Mouse (Mus musculus) limb, embryonic 13.5 days (tissue): Measurements from ENCODE around the gene Insig1. TPM values are rescaled to one million over a fixed set of nuclear protein-coding genes. Genes with fewer than 3 reads are reported as not detected.

Experiments
- ATAC-seq: fragments of 200-750 bp; cut with Nextera tagmentation; 2 replicates; pipeline ENCODE4 v1.8.0; 2017; ENCODE audit warnings: low read depth, moderate number of reproducible peaks, moderate TSS enrichment; ENCODE audit not compliant: low FRiP score
- H3K27ac ChIP-seq: fragments of 300-500 bp; sonication (generic); 2 replicates; pipeline ENCODE4 v1.5.1; 2015; ENCODE audit warnings: inconsistent platforms, mild to moderate bottlenecking, moderate library complexity
- H3K27me3 ChIP-seq: fragments of 300-500 bp; sonication (generic); 2 replicates; pipeline ENCODE4 v1.6.1; 2015; ENCODE audit warnings: mild to moderate bottlenecking, inconsistent platforms
- H3K36me3 ChIP-seq: fragments of 300-500 bp; sonication (generic); 2 replicates; pipeline ENCODE4 v1.6.1; 2015; ENCODE audit warnings: inconsistent platforms, mild to moderate bottlenecking, moderate library complexity
- H3K4me1 ChIP-seq: fragments of 300-500 bp; sonication (generic); 2 replicates; pipeline ENCODE4 v1.6.1; 2015; ENCODE audit warnings: inconsistent platforms
- H3K4me2 ChIP-seq: fragments of 300-500 bp; sonication (generic); replicated peaks from 2 replicates; pipeline ENCODE4 v1.6.1; 2015; ENCODE audit warnings: inconsistent platforms, mild to moderate bottlenecking, moderate library complexity
- H3K4me3 ChIP-seq: fragments of 300-500 bp; sonication (generic); 2 replicates; pipeline ENCODE4 v1.5.1; 2015; ENCODE audit warnings: moderate library complexity, mild to moderate bottlenecking, inconsistent platforms
- H3K9ac ChIP-seq: fragments of 300-500 bp; sonication (generic); 2 replicates; pipeline ENCODE4 v1.6.1; 2015; ENCODE audit warnings: mild to moderate bottlenecking, inconsistent platforms
- H3K9me3 ChIP-seq: fragments of 300-500 bp; sonication (generic); 2 replicates; pipeline ENCODE4 v1.6.1; 2016; ENCODE audit warnings: inconsistent platforms
- WGBS: fragments of 180-500 bp; shearing (Covaris S2); methylation state at CpG from one replicate; pipeline ENCODE4 v1.1.7; 2015; 5-methylcytosine and 5-hydroxymethylcytosine counted together
- polyA plus RNA-seq: library from polyadenylated mRNA; unstranded; fragments of >200 nt; fragmentation: Nextera tagmentation; extraction: Ambion mirVana; gene quantifications from 2 replicates; pipeline ENCODE4 v1.2.1, GENCODE M21; 2015

The Insig1 gene
- polyA plus RNA-seq, 1 experiment from 2014 or later, result 52.6 TPM

DNA sequence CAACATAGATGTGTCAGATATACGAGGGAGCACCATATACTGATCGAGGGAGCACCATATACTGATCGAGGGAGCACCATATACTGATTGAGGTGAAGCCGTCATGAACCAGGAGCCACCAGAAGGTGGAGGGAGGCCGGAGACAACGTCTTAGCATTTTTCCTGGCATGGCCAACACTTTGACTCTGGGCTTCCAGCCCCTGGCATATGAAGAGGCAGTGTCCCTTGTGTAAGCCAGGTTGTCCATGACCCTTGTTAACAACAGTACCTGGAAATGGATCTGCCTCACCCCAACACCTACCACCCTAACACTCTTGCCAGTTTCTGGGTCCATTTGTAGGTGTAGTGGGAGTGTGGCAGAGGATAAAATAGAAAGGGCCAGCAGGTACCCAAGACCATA lies 23.7 kb downstream of the Insig1 start:
- no peaks in the 10 kb centered on the region for H3K27me3 ChIP-seq
- ATAC-seq, result no peak
- no peaks in the 10 kb centered on the region for H3K9me3 ChIP-seq
- H3K27ac ChIP-seq, result no peak overlapping the region
- no peak overlapping the region for H3K4me2 ChIP-seq
- 66% methylated on average over 6 of the region's 6 CpGs for WGBS
- H3K36me3 ChIP-seq, result no peaks in the 10 kb centered on the region
- no peaks in the 10 kb centered on the region for H3K4me1 ChIP-seq
- H3K4me3 ChIP-seq, result no peak overlapping the region
- no peak overlapping the region for H3K9ac ChIP-seq

DNA sequence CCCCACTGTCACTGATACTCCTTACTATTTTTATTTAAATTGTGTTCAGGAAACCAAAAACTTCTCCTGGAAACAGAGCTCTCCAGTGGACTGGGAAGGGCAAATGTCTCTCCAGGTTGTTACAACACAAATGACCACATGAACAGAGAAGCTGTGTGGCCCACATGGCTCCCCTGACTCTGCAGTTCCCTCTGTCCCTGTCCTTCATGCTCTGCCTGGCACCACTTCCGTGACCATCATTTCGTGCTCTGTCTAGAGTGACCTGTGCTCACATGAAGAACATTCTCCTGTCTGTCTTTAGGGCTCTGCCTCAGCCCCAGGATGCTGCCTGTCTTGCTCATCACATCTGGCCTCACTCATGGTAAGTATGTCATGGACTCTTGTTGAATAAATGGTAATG lies 24.5 kb downstream of the Insig1 start:
- H3K9me3 ChIP-seq, result no peaks in the 10 kb centered on the region
- no peak overlapping the region for H3K4me2 ChIP-seq
- no peak overlapping the region for H3K4me3 ChIP-seq
- H3K4me1 ChIP-seq, result no peaks in the 10 kb centered on the region
- 80% methylated on average over 2 of the region's 2 CpGs for WGBS
- H3K36me3 ChIP-seq, result no peaks in the 10 kb centered on the region
- no peaks in the 10 kb centered on the region for H3K27me3 ChIP-seq
- no peak for ATAC-seq
- no peak overlapping the region for H3K27ac ChIP-seq
- no peak overlapping the region for H3K9ac ChIP-seq

DNA sequence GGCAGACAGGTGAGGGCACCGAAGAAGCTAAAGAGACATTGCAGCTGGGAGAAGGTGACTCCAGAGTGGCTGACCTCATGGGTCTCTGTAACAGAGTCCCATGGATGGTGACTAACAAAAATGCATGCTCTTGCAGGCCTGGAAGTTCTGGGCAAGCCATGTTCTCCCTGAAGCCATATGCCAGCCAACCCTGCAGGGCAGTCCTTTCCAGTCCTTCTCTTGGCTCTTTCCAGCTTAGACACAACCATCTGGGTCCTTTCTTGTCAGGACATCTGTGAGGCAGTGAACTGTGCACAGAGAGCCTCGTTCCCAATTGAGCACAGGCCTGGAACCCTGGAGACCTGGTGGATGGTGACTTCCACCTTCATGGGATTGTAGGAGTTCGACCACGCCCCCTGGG lies 35.8 kb downstream of the Insig1 start:
- H3K4me1 ChIP-seq, result 0 out of 2 replicates have a peak, but pooled peaks cover 6% of the 10 kb centered on the region
- no peak overlapping the region for H3K27ac ChIP-seq
- no peak overlapping the region for H3K4me2 ChIP-seq
- no peaks in the 10 kb centered on the region for H3K9me3 ChIP-seq
- no peak for ATAC-seq
- no peaks in the 10 kb centered on the region for H3K27me3 ChIP-seq
- H3K36me3 ChIP-seq, result no peaks in the 10 kb centered on the region
- no peak overlapping the region for H3K9ac ChIP-seq
- no peak overlapping the region for H3K4me3 ChIP-seq
- 72% methylated on average over 4 of the region's 4 CpGs for WGBS

DNA sequence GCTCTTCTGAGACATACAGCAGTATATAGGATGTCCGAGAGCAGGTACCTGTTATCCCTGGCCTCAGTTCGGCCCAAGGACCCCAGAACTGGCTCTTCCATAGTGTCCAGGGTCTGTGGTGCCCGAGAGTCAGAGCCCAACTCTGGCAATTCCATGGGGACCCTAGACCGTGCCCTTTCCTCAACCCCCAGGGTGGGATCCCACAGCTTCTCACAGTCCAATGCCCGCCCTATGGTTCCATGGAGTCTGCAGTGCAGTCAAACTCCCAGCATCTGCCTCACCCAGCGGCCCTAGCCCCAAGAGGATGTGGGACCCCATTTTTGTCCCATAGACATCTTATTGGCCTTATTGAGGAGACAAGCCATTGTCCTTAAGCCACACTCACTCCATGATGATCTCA lies 36.8 kb downstream of the Insig1 start:
- WGBS, result 84% methylated on average over 6 of the region's 6 CpGs
- H3K9ac ChIP-seq, result no peak overlapping the region
- H3K4me3 ChIP-seq, result no peak overlapping the region
- H3K36me3 ChIP-seq, result no peaks in the 10 kb centered on the region
- no peaks in the 10 kb centered on the region for H3K27me3 ChIP-seq
- H3K9me3 ChIP-seq, result no peaks in the 10 kb centered on the region
- 0 out of 2 replicates have a peak, but pooled peaks cover 6% of the 10 kb centered on the region for H3K4me1 ChIP-seq
- ATAC-seq, result no peak
- H3K4me2 ChIP-seq, result no peak overlapping the region
- no peak overlapping the region for H3K27ac ChIP-seq

DNA sequence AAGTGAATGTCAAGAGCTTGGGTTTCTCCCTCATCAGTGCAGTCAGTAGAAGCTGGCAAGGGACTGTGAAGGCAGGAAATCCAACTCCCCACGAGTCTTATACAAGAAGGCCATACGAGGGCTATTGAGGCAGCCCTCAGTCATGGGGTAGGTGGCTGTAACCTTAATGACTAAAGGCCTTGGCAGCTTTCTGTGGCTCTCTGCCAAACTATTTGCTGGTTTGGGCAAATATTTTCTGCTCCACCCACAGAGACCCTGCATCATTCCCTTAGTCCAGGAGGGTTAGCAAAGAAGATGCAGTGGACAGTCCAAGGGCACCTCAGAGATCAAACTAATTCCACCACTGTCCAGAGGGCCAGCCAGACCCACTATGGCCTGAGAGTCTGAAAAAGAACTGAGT lies 39.7 kb downstream of the Insig1 start:
- Histone ChIP-seq H3K4me2 (no peak overlapping the region), H3K9ac (no peak overlapping the region), H3K27me3 (peaks cover 7% of the 10 kb centered on the region; the same call in 1 of the 2 replicates), H3K27ac (no peak overlapping the region), H3K36me3 (no peaks in the 10 kb centered on the region), H3K4me1 (0 out of 2 replicates have a peak, but pooled peaks cover 6% of the 10 kb centered on the region), H3K4me3 (no peak overlapping the region), H3K9me3 (no peaks in the 10 kb centered on the region)
- WGBS, result 21% methylated on average over 2 of the region's 2 CpGs
- no peak for ATAC-seq

DNA sequence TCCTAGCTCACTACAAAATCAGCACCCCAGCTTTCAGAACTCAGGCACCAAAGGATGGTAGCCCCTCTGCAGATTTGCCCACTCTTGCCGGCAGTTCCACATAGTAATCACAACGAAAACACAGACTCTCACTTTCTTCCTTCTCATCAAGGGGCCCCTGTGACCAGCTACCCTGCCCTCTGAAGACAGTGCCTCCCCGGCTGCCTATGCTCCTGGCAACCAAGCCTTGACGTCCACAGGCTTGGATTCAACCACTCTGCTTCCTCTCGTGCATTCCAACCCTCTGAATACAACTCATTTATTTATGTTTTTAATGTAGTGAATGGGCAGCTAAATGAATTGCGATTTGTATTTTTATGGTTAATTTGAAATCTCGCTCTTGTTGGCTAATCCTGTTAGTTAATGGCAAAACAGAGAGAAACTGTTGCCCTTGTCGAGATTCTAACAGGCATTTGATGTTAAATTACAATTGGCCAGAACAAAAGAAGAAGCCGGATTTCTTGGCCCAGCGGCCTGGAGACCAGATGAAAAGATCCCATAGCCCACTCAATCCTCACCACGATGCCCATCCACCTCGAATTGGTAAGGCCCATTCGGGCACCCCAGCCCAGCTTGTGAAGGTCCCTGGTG lies 46.2 kb downstream of the Insig1 start:
- Histone ChIP-seq H3K4me3 (no peak overlapping the region), H3K27ac (no peak overlapping the region), H3K9me3 (no peaks in the 10 kb centered on the region), H3K27me3 (peaks cover 67% of the 10 kb centered on the region), H3K4me1 (peaks cover 10% of the 10 kb centered on the region), H3K36me3 (no peaks in the 10 kb centered on the region), H3K9ac (no peak overlapping the region), H3K4me2 (no peak overlapping the region)
- WGBS, result 6% methylated on average over 13 of the region's 13 CpGs
- no peak for ATAC-seq

DNA sequence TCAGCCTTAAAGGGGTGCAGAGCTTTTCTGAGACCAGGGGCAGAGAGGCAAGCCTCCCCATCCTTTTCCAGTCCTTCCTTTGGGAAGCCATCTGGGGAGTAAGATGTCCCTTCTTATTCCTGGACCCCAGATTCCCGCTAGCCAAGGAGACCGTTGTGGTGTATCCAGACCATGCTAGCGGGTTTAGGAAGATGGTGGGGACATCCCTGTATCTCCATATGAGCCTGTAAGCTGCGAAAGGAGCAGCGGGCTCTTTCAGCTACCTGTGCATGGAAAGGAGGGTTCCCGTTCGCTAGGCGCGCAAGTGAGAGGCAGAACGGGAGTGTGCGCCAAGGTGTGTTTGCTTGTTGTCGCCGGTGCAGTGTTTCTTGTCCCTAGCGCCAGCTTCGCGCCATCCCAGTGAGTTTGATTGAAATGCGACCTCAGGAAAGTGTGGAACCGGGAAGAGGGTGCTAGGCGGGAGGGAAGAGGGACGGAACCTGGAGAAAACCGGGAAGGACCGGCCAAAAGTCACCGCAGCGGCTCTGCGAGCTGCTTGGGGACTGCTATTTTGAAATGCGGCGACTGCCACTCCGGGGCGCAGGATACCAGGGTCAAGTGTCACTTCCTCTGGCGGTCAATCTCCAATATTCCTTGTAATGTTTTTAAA lies 46.8 kb downstream of the Insig1 start:
- no peak for ATAC-seq
- H3K9ac ChIP-seq, result 0 out of 2 replicates have a peak overlapping the region, but pooled peaks have one; percentile 2

DNA sequence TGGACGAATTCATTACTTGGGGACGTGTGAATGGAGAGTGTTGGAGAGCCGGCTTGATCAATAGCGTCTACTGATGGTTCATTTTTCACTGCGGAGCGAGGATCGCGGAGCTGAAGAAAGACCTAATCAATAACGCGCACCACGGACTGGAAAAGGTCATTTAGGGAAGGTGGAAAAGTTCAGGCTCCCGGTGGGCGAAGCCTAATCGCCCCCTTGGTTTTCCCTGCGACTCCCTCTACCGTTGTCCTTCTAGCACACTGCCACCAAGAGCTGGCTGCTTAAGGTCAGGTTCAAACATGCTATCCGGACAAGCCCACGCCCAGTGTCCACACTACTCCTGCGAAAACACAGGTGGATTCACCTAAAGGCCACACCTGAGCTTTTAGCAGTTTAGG lies 47.4 kb downstream of the Insig1 start:
- H3K27me3 ChIP-seq, result peaks cover 77% of the 10 kb centered on the region
- H3K9ac ChIP-seq, result no peak overlapping the region
- peak overlapping the region; percentile 31 for H3K4me3 ChIP-seq
- no peak for ATAC-seq
- H3K36me3 ChIP-seq, result no peaks in the 10 kb centered on the region
- H3K4me1 ChIP-seq, result peaks cover 10% of the 10 kb centered on the region
- no peak overlapping the region for H3K27ac ChIP-seq
- WGBS, result under 1% methylated on average over 19 of the region's 19 CpGs
- no peaks in the 10 kb centered on the region for H3K9me3 ChIP-seq
- H3K4me2 ChIP-seq, result peak overlapping the region; percentile 58

More for the DNA sequence above, 46.8 kb downstream of the Insig1 start:
- H3K36me3 ChIP-seq, result no peaks in the 10 kb centered on the region
- no peak overlapping the region for H3K27ac ChIP-seq
- peak overlapping the region; percentile 31 for H3K4me3 ChIP-seq
- peak overlapping the region; percentile 58 for H3K4me2 ChIP-seq
- peaks cover 73% of the 10 kb centered on the region for H3K27me3 ChIP-seq
- peaks cover 10% of the 10 kb centered on the region for H3K4me1 ChIP-seq
- WGBS, result under 1% methylated on average over 30 of the region's 30 CpGs
- no peaks in the 10 kb centered on the region for H3K9me3 ChIP-seq

DNA sequence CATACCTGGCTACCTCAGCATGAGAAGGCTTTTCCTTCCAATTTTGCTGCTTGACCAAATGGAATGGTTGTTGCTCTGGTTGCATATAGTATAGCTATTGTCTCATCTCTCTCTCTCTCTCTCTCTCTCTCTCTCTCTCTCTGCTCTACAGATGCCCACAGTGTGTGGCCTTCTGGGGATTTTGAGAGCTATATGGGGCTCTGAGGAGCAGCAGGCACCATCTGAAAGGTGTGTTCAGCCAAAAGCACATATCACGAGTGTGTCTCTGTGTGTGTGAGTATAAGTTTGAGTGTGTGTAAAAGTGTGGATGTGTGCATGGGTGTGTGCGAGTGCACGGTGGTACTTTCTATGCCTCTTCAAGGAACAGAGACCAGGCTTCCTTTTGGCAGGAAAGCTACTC lies 48.4 kb downstream of the Insig1 start:
- 21% methylated on average over 3 of the region's 3 CpGs for WGBS
- Histone ChIP-seq H3K4me1 (peaks cover 10% of the 10 kb centered on the region), H3K27me3 (peaks cover 82% of the 10 kb centered on the region), H3K27ac (no peak overlapping the region), H3K9ac (no peak overlapping the region), H3K36me3 (no peaks in the 10 kb centered on the region), H3K9me3 (no peaks in the 10 kb centered on the region), H3K4me2 (no peak overlapping the region), H3K4me3 (no peak overlapping the region)
- no peak for ATAC-seq

DNA sequence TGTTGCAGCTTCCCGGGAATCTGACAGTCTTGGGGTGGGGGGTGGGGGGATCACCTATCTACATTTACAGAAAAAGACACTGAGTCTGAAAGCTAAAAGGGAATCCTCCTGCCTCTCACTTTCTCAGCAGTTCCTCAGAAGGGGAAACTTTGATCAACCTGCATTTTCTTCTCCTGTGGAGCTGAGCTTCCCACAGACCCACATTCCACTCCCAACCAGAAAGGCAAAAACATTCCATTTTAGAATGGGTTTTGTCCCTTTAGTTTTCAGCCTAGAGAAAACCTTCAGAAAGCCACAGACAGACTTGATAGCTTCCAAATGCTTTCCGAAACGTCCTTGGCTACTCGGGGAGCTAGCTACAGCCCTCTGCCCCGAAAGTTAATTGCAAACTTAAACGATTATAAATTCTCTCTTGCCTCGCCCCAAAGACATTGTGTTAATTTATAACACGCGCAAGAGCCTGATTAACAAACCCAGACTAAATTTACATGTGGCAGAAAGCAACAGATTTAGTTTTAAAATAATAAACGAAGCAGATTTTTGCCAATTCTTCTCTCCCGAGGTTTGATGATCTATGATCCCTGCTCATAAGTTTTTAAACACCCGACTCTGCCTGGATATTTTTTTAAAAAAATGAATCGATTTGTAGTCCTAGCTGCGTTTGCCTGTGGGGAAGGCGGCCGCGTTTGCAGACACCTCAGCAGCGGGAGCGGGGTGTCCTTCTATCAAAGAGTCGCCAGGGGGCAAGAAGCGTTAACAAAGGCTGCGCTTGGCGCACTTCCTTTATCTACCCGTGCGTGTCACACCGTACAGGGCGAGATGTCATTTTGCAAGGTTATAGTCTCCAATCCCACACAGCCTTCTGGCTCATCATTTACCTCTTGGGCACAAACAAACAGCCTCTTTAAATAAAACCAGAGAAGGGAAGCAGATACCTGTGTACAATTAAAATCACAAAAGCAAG lies 51.6 kb downstream of the Insig1 start:
- Histone ChIP-seq H3K27me3 (peaks cover 96% of the 10 kb centered on the region), H3K4me2 (peak overlapping the region; percentile 21; the same call in 1 of the 2 replicates), H3K4me3 (peak overlapping the region; percentile 8; the same call in 1 of the 2 replicates), H3K4me1 (peaks cover 8% of the 10 kb centered on the region), H3K9me3 (no peaks in the 10 kb centered on the region), H3K9ac (no peak overlapping the region), H3K27ac (no peak overlapping the region), H3K36me3 (no peaks in the 10 kb centered on the region)
- under 1% methylated on average over 27 of the region's 27 CpGs for WGBS
- ATAC-seq, result peak; percentile 66; the same call in 1 of the 2 replicates

DNA sequence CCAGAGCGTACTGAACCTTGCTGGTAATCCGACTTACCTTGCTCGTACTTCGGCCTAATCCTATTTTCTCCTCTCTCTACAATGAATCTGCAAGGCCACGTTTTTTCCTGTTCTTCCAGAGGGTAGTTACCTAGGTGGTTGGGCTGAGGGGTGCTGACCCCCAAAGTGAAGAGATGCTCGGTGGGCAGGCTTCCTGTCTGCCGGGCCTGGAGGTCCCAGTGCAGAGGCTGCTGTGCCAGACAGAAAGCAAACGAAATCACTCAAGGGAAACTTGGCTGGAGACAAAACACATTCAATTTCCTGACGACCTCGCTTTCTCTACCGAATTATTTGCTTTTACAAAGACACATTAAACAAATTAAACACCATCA lies 52.3 kb downstream of the Insig1 start:
- peaks cover 96% of the 10 kb centered on the region for H3K27me3 ChIP-seq
- 0 out of 2 replicates have a peak, but pooled peaks cover 2% of the 10 kb centered on the region for H3K4me1 ChIP-seq
- H3K27ac ChIP-seq, result no peak overlapping the region
- no peak for ATAC-seq
- no peak overlapping the region for H3K9ac ChIP-seq
- no peaks in the 10 kb centered on the region for H3K9me3 ChIP-seq
- H3K4me3 ChIP-seq, result peak overlapping the region; percentile 8; the same call in 1 of the 2 replicates
- no peaks in the 10 kb centered on the region for H3K36me3 ChIP-seq
- H3K4me2 ChIP-seq, result peak overlapping the region; percentile 21; the same call in 1 of the 2 replicates
- 2% methylated on average over 11 of the region's 11 CpGs for WGBS
